Mouse (Mus musculus) kidney, embryonic 16.5 days (tissue): Measurements from ENCODE around the gene Ccsap. TPM values are rescaled to one million over a fixed set of nuclear protein-coding genes. Genes with fewer than 3 reads are reported as not detected.

ENCODE experiments used
- ATAC-seq: fragments of 200-750 bp; cut with Nextera tagmentation; 2 replicates; pipeline ENCODE4 v1.8.0; 2017; ENCODE audit warnings: moderate TSS enrichment; ENCODE audit not compliant: low FRiP score, low TSS enrichment
- H3K27ac ChIP-seq: fragments of 300-500 bp; sonication (generic); 2 replicates; pipeline ENCODE4 v1.5.1; 2014; ENCODE audit warnings: low read length
- H3K27me3 ChIP-seq: fragments of 300-500 bp; sonication (generic); 2 replicates; pipeline ENCODE4 v1.6.1; 2014; ENCODE audit warnings: low read length, control low read depth, mixed read lengths; ENCODE audit not compliant: insufficient read depth
- H3K36me3 ChIP-seq: fragments of 300-500 bp; sonication (generic); 2 replicates; pipeline ENCODE4 v1.6.1; 2014; ENCODE audit warnings: low read length, control low read depth, mixed read lengths; ENCODE audit not compliant: insufficient read depth
- H3K4me1 ChIP-seq: fragments of 300-500 bp; sonication (generic); 2 replicates; pipeline ENCODE4 v1.6.1; 2014; ENCODE audit warnings: low read length, control low read depth, mixed read lengths; ENCODE audit not compliant: insufficient read depth
- H3K4me2 ChIP-seq: fragments of 300-500 bp; sonication (generic); replicated peaks from 2 replicates; pipeline ENCODE4 v1.6.1; 2014; ENCODE audit warnings: low read depth, low read length
- H3K4me3 ChIP-seq: fragments of 300-500 bp; sonication (generic); 2 replicates; pipeline ENCODE4 v1.5.1; 2014; ENCODE audit warnings: mild to moderate bottlenecking, low read length
- H3K9ac ChIP-seq: fragments of 300-500 bp; sonication (generic); replicated peaks from 2 replicates; pipeline ENCODE4 v1.6.1; 2014; ENCODE audit warnings: low read length
- H3K9me3 ChIP-seq: fragments of 300-500 bp; sonication (generic); 2 replicates; pipeline ENCODE4 v1.6.1; 2016; ENCODE audit warnings: low read length, control low read depth
- WGBS: fragments of 180-500 bp; shearing (Covaris S2); extraction: QIAGEN DNeasy Blood & Tissue Kit; methylation state at CpG from one replicate; pipeline ENCODE4 v1.1.7; 2014; 5-methylcytosine and 5-hydroxymethylcytosine counted together
- polyA plus RNA-seq: library from polyadenylated mRNA; unstranded; fragments of >200 nt; fragmentation: Nextera tagmentation; extraction: Ambion mirVana; gene quantifications from 2 replicates; pipeline ENCODE4 v1.2.1, GENCODE M21; 2015

The Ccsap gene
- polyA plus RNA-seq, 1 experiment from 2014 or later = 2.9 TPM

DNA sequence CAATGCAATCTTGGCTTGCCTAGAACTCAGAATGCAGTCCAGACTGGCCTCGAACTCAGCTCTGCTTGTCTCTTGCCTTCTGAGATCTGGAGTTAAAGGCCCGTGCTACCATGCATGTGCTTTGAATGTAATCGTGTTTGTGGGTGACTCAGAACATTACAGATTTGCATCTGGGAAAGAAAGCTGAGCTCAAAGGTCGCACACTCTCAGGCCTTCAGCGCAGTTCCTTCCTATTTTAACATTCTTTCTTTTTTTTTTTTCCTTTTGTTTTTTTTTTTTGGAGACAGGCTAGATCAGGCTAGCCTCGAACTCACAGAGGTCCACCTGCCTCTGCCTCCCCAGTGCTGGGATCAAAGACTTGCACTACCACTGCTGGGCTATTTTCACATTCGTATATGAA, 55.4 kb downstream of the Ccsap start:
- no peak for ATAC-seq
- no peak overlapping the region for H3K4me3 ChIP-seq
- H3K4me1 ChIP-seq = peaks cover 25% of the 10 kb centered on the region
- no peaks in the 10 kb centered on the region for H3K36me3 ChIP-seq
- no peaks in the 10 kb centered on the region for H3K9me3 ChIP-seq
- WGBS = 80% methylated on average over 7 of the region's 7 CpGs
- H3K9ac ChIP-seq = no peak overlapping the region
- H3K27me3 ChIP-seq = no peaks in the 10 kb centered on the region
- no peak overlapping the region for H3K4me2 ChIP-seq
- H3K27ac ChIP-seq = no peak overlapping the region

DNA sequence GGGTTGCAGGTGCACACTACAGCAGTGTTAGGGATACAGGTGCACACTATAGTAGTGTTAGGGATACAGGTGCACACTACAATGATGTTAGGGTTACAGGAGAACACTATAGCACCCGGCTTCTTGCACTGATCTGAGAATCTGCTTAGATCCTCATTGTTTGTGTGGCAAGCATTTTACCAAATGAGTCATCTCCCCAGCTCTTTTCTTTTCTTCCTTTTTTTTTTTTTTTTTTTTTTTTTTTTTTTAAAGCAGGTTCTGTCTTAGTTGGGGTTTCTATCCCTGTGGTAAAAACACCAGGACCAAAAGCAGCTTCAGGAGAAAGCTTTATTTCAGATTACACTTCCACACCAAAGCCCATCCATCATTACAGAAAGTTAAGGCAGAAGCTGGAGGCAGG, 56.4 kb downstream of the Ccsap start:
- ATAC-seq = no peak
- no peak overlapping the region for H3K27ac ChIP-seq
- H3K27me3 ChIP-seq = no peaks in the 10 kb centered on the region
- no peak overlapping the region for H3K4me2 ChIP-seq
- no peaks in the 10 kb centered on the region for H3K36me3 ChIP-seq
- H3K4me1 ChIP-seq = peaks cover 25% of the 10 kb centered on the region
- WGBS = 82% methylated on average over 1 of the region's 1 CpGs
- H3K9ac ChIP-seq = no peak overlapping the region
- H3K4me3 ChIP-seq = no peak overlapping the region
- no peaks in the 10 kb centered on the region for H3K9me3 ChIP-seq

DNA sequence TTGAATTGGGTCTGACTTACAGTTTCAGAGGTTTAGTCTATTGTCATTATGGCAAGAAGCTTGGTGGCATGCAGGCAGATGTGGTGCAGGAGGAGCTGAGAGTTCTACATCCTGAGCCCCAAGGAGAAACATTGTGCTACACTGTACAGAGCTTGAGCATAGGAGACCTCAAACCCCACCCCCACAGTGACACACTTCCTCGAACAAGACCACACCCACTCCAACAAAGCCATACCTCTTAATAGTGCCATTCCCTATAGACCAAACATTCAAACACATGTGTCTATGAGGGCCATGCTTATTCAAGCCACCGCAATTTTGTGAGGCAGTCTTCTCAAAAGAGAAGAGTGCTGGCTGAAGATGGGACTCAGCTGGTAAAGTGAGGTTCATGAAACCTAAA, 58.5 kb downstream of the Ccsap start:
- H3K9me3 ChIP-seq = no peaks in the 10 kb centered on the region
- no peak overlapping the region for H3K9ac ChIP-seq
- no peak overlapping the region for H3K27ac ChIP-seq
- no peak for ATAC-seq
- no peak overlapping the region for H3K4me3 ChIP-seq
- 80% methylated on average over 2 of the region's 2 CpGs for WGBS
- no peaks in the 10 kb centered on the region for H3K36me3 ChIP-seq
- peaks cover 12% of the 10 kb centered on the region for H3K4me1 ChIP-seq
- no peak overlapping the region for H3K4me2 ChIP-seq
- H3K27me3 ChIP-seq = no peaks in the 10 kb centered on the region

DNA sequence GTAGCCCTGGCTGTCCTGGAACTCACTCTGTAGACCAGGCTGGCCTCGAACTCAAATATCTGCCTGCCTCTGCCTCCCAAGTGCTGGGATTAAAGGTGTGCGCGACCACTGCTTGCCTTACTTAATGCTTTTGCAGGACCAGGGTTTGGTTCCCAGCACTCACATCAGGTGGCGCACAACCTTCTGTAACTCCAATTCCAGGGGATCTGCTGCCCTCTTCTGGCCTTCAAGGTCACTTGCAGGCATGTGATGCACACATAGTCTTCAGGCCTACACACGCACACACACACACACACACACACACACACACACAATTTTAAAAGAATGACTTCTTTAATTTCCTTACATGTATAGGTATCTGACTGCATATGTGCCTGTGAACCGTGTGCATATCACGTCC, 59.1 kb downstream of the Ccsap start:
- H3K36me3 ChIP-seq = no peaks in the 10 kb centered on the region
- no peak overlapping the region for H3K4me2 ChIP-seq
- H3K9ac ChIP-seq = no peak overlapping the region
- no peak for ATAC-seq
- no peaks in the 10 kb centered on the region for H3K9me3 ChIP-seq
- H3K4me3 ChIP-seq = no peak overlapping the region
- no peak overlapping the region for H3K27ac ChIP-seq
- H3K27me3 ChIP-seq = no peaks in the 10 kb centered on the region
- WGBS = 92% methylated on average over 7 of the region's 7 CpGs
- H3K4me1 ChIP-seq = peaks cover 9% of the 10 kb centered on the region; the same call in 1 of the 2 replicates

DNA sequence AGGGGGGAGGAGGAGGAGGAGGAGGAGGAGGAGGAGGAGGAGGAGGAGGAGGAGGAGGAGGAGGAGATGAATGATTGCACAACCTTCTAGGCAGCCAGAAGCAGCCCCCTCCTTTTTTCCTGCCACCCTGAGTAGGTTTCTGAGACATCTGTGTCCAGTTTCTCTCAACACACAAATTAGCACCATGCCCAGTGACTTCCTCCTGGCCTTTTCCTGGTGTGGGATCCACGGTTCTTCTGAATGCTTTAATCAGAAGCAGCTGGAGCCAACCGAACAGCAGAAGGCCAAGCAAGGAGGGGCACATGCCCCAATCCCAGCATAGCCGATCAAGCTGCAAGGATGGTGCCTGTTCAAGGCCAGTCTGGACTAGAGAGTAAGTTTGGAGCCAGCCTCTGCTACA, 60.1 kb downstream of the Ccsap start:
- Histone ChIP-seq H3K9ac (no peak overlapping the region), H3K36me3 (no peaks in the 10 kb centered on the region), H3K4me3 (no peak overlapping the region), H3K4me2 (no peak overlapping the region), H3K9me3 (no peaks in the 10 kb centered on the region), H3K27ac (no peak overlapping the region), H3K27me3 (no peaks in the 10 kb centered on the region), H3K4me1 (0 out of 2 replicates have a peak, but pooled peaks cover 2% of the 10 kb centered on the region)
- 37% methylated on average over 3 of the region's 3 CpGs for WGBS
- ATAC-seq = no peak

- H3K9ac ChIP-seq = no peak overlapping the region
- H3K27ac ChIP-seq = no peak overlapping the region
- H3K4me1 ChIP-seq = 0 out of 2 replicates have a peak, but pooled peaks cover 2% of the 10 kb centered on the region
- H3K27me3 ChIP-seq = no peaks in the 10 kb centered on the region
- H3K4me3 ChIP-seq = no peak overlapping the region
- H3K4me2 ChIP-seq = no peak overlapping the region
- 65% methylated on average over 6 of the region's 6 CpGs for WGBS
- ATAC-seq = no peak
- no peaks in the 10 kb centered on the region for H3K36me3 ChIP-seq
- no peaks in the 10 kb centered on the region for H3K9me3 ChIP-seq
Observed at GRCm38 (mm10) chr8:123799434-123799833, 60.6 kb downstream of the Ccsap start.

- ATAC-seq = no peak
- WGBS = 86% methylated on average over 15 of the region's 15 CpGs
Observed at GRCm38 (mm10) chr8:123797928-123798327, 62.1 kb downstream of the Ccsap start.

GRCm38 (mm10) chr8:123796758-123797157, 63.3 kb downstream of the Ccsap start:
- H3K27me3 ChIP-seq = peaks cover 3% of the 10 kb centered on the region; the same call in 1 of the 2 replicates
- no peak overlapping the region for H3K9ac ChIP-seq
- H3K4me2 ChIP-seq = no peak overlapping the region
- no peaks in the 10 kb centered on the region for H3K36me3 ChIP-seq
- no peak overlapping the region for H3K4me3 ChIP-seq
- no peaks in the 10 kb centered on the region for H3K9me3 ChIP-seq
- H3K27ac ChIP-seq = no peak overlapping the region
- H3K4me1 ChIP-seq = peaks cover 14% of the 10 kb centered on the region
- 50% methylated on average over 4 of the region's 4 CpGs for WGBS
- no peak for ATAC-seq

More at GRCm38 (mm10) chr8:123797928-123798327, 62.1 kb downstream of the Ccsap start:
- no peak overlapping the region for H3K9ac ChIP-seq
- peaks cover 7% of the 10 kb centered on the region for H3K4me1 ChIP-seq
- H3K36me3 ChIP-seq = no peaks in the 10 kb centered on the region
- H3K27ac ChIP-seq = no peak overlapping the region
- no peaks in the 10 kb centered on the region for H3K9me3 ChIP-seq
- H3K4me3 ChIP-seq = no peak overlapping the region
- H3K4me2 ChIP-seq = no peak overlapping the region
- H3K27me3 ChIP-seq = no peaks in the 10 kb centered on the region

GRCm38 (mm10) chr8:123794766-123795165, 65.2 kb downstream of the Ccsap start:
- Histone ChIP-seq H3K4me1 (peaks cover 30% of the 10 kb centered on the region), H3K27ac (no peak overlapping the region), H3K9ac (no peak overlapping the region), H3K4me2 (no peak overlapping the region), H3K27me3 (peaks cover 3% of the 10 kb centered on the region; the same call in 1 of the 2 replicates), H3K9me3 (no peaks in the 10 kb centered on the region), H3K36me3 (no peaks in the 10 kb centered on the region), H3K4me3 (no peak overlapping the region)
- ATAC-seq = no peak
- 83% methylated on average over 4 of the region's 4 CpGs for WGBS

DNA sequence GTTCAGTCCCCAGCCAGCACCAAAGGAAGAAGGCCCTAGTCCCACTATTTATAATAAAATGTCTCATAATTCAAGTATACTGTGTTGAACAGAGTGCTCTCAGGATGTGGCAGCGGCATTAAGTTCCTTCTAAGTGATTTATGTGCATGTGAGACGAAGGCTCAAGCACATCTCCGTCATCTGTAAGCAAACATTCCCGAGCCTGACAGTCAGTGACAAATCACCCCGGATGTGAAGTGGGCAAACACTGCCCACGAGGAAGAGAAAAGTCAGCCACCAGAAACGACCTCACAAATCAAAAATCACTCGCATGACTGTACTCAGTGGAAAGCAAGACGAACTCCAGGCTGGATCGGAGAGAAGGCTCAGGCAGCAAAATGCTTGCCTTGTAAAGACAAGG, 66.1 kb downstream of the Ccsap start:
- Histone ChIP-seq H3K4me2 (no peak overlapping the region), H3K27ac (peak overlapping the region; percentile 23; the same call in 1 of the 2 replicates), H3K36me3 (no peaks in the 10 kb centered on the region), H3K9ac (no peak overlapping the region; the same call in 1 of the 2 replicates), H3K27me3 (peaks cover 3% of the 10 kb centered on the region; the same call in 1 of the 2 replicates), H3K9me3 (no peaks in the 10 kb centered on the region), H3K4me1 (peaks cover 31% of the 10 kb centered on the region), H3K4me3 (no peak overlapping the region)
- ATAC-seq = no peak
- 10% methylated on average over 10 of the region's 10 CpGs for WGBS
